Mouse (Mus musculus) urinary bladder, postnatal 25 days (tissue): Measurements from ENCODE around the gene Vps8.

ENCODE experiments used
- DNase-seq: peaks from one replicate; pipeline ENCODE4 v3.0.0; 2022; ENCODE audit warnings: low spot score

The Vps8 gene

GRCm38 (mm10) chr16:21628061-21628591 lies 205.2 kb downstream of the Vps8 start:
- DNase-seq = no peak

- no peak for DNase-seq
Measured at GRCm38 (mm10) chr16:21630614-21631013, 207.7 kb downstream of the Vps8 start.

- no peak for DNase-seq
Measured at GRCm38 (mm10) chr16:21631815-21632222, 208.9 kb downstream of the Vps8 start.

- DNase-seq = no peak
Measured at GRCm38 (mm10) chr16:21634460-21634859, 211.5 kb downstream of the Vps8 start.

- DNase-seq = no peak
Measured at GRCm38 (mm10) chr16:21636156-21636853, 213.4 kb downstream of the Vps8 start.

- DNase-seq = no peak
Measured at GRCm38 (mm10) chr16:21637201-21637819, 214.4 kb downstream of the Vps8 start.

GRCm38 (mm10) chr16:21640766-21641499 lies 218.0 kb downstream of the Vps8 start:
- DNase-seq = no peak

GRCm38 (mm10) chr16:21641944-21642343 lies 219.0 kb downstream of the Vps8 start:
- DNase-seq = no peak

GRCm38 (mm10) chr16:21642906-21643305 lies 220.0 kb downstream of the Vps8 start:
- no peak for DNase-seq

- DNase-seq = no peak
Measured at GRCm38 (mm10) chr16:21643621-21644041, 220.7 kb downstream of the Vps8 start.

- peak; percentile 41 for DNase-seq
Measured at GRCm38 (mm10) chr16:21644066-21644561, 221.2 kb downstream of the Vps8 start.

GRCm38 (mm10) chr16:21644574-21644973 lies 221.7 kb downstream of the Vps8 start:
- no peak for DNase-seq

- DNase-seq = no peak
Measured at GRCm38 (mm10) chr16:21645915-21646314, 223.0 kb downstream of the Vps8 start.

GRCm38 (mm10) chr16:21646496-21646895 lies 223.6 kb downstream of the Vps8 start:
- DNase-seq = no peak

GRCm38 (mm10) chr16:21648800-21649199 lies 225.9 kb downstream of the Vps8 start:
- DNase-seq = no peak

- no peak for DNase-seq
Measured at GRCm38 (mm10) chr16:21650289-21650688, 227.4 kb downstream of the Vps8 start.

- DNase-seq = no peak
Measured at GRCm38 (mm10) chr16:21651161-21651560, 228.2 kb downstream of the Vps8 start.

GRCm38 (mm10) chr16:21653151-21653550 lies 230.2 kb downstream of the Vps8 start:
- no peak for DNase-seq

GRCm38 (mm10) chr16:21654384-21654783 lies 231.5 kb downstream of the Vps8 start:
- DNase-seq = no peak

- no peak for DNase-seq
Measured at GRCm38 (mm10) chr16:21655291-21655690, 232.4 kb downstream of the Vps8 start.

- no peak for DNase-seq
Measured at GRCm38 (mm10) chr16:21655961-21656360, 233.0 kb downstream of the Vps8 start.

- no peak for DNase-seq
Measured at GRCm38 (mm10) chr16:21664633-21665363, 241.9 kb downstream of the Vps8 start.
